In genomic region chr7:117635584-117635983, GRCm38 (mm10) we compare ENCODE assay signal across 22 mouse cellular contexts.
DNase-seq lines count a peak whose midpoint lies in the region; ATAC-seq and TF ChIP-seq lines count a peak whose summit lies in the region.
"Had no signal": no experiment of that assay in that cellular context is flagged by ENCODE, and none has a peak within 500 bp of the region (broad histone marks: within the 10 kb centered on the region; RNA-seq: fewer than 3 reads in every experiment).

No protein-coding gene starts in this region.

- H3K27me3 ChIP-seq in forebrain, embryonic 13.5 days, result no peaks in the 10 kb centered on the region
- H3K27me3 ChIP-seq in forebrain, embryonic 15.5 days, result no peaks in the 10 kb centered on the region
- H3K27me3 ChIP-seq in hindbrain, embryonic 16.5 days (replicated peaks; ENCODE audit: control insufficient read depth, insufficient read depth, low read length), result no peaks in the 10 kb centered on the region
- no peaks in the 10 kb centered on the region for H3K27me3 ChIP-seq in midbrain, postnatal 0 days (ENCODE audit: insufficient read depth, low read length)
- H3K27me3 ChIP-seq: heart, embryonic 13.5 days had no signal

- TF ChIP-seq CTCF in midbrain, postnatal 0 days (IDR thresholded peaks at IDR 0.05), result no peak

- H3K36me3 ChIP-seq in forebrain, embryonic 13.5 days (ENCODE audit: poor library complexity, severe bottlenecking), result peaks cover 17% of the 10 kb centered on the region
- H3K36me3 ChIP-seq in forebrain, embryonic 15.5 days, result no peaks in the 10 kb centered on the region
- H3K36me3 ChIP-seq in hindbrain, embryonic 16.5 days (ENCODE audit: control insufficient read depth, insufficient read depth, low read length), result no peaks in the 10 kb centered on the region
- H3K36me3 ChIP-seq in midbrain, postnatal 0 days (ENCODE audit: insufficient read depth, low read length), result no peaks in the 10 kb centered on the region

- peaks cover 11% of the 10 kb centered on the region for H3K4me1 ChIP-seq in forebrain, embryonic 13.5 days
- H3K4me1 ChIP-seq in forebrain, embryonic 15.5 days, result peaks cover 3% of the 10 kb centered on the region; the same call in 1 of the 2 replicates
- H3K4me1 ChIP-seq in hindbrain, embryonic 16.5 days (ENCODE audit: control insufficient read depth, insufficient read depth, low read depth, low read length), result peaks cover 4% of the 10 kb centered on the region
- H3K4me1 ChIP-seq in midbrain, postnatal 0 days (ENCODE audit: insufficient read depth, low read length), result peaks cover 7% of the 10 kb centered on the region; the same call in 1 of the 2 replicates
- H3K4me1 ChIP-seq: heart, embryonic 13.5 days had no signal

- H3K9ac ChIP-seq in forebrain, embryonic 13.5 days, result no peak overlapping the region
- no peak overlapping the region for H3K9ac ChIP-seq in forebrain, embryonic 15.5 days (replicated peaks)
- no peak overlapping the region for H3K9ac ChIP-seq in hindbrain, embryonic 16.5 days (ENCODE audit: low read depth, low read length)
- no peak overlapping the region for H3K9ac ChIP-seq in midbrain, postnatal 0 days (replicated peaks; ENCODE audit: low read length, poor library complexity, severe bottlenecking)
- H3K9ac ChIP-seq: heart, embryonic 13.5 days; lung, embryonic 14.5 days had no signal

- H3K4me3 ChIP-seq in forebrain, embryonic 13.5 days, result no peak overlapping the region
- no peak overlapping the region for H3K4me3 ChIP-seq in forebrain, embryonic 15.5 days
- no peak overlapping the region for H3K4me3 ChIP-seq in hindbrain, embryonic 16.5 days (ENCODE audit: low read length)
- H3K4me3 ChIP-seq in midbrain, postnatal 0 days (ENCODE audit: low read depth, low read length), result no peak overlapping the region
- H3K4me3 ChIP-seq: gastrocnemius, adult 2 months; heart, embryonic 13.5 days; left cerebral cortex, adult 2 months had no signal

- no peak for ATAC-seq in forebrain, embryonic 13.5 days
- ATAC-seq in forebrain, embryonic 15.5 days (replicated peaks), result no peak
- no peak for ATAC-seq in hindbrain, embryonic 16.5 days
- no peak for ATAC-seq in midbrain, postnatal 0 days (ENCODE audit: low FRiP score)

- peak; percentile 12 for DNase-seq in retina, embryonic 14.5 days (ENCODE audit: low spot score)
- no peak for DNase-seq in retina, postnatal 1 day
- no peak for DNase-seq in midbrain, postnatal 0 days (ENCODE audit: low spot score)
- no peak for DNase-seq in right cerebral cortex, postnatal 4 days
- DNase-seq: adrenal gland, postnatal 36 days; B cell, adult 2 months; cerebellum, adult 18-20 months; cerebellum, postnatal 25 days; gastrocnemius, adult 2 months; heart, adult 11 months; kidney, adult 9 months; kidney, postnatal 4 days; layer of hippocampus, adult 9-11 months; lung, embryonic 14.5 days; lung, postnatal 36 days; spleen, adult 18-20 months had no signal

- no peaks in the 10 kb centered on the region for H3K9me3 ChIP-seq in forebrain, embryonic 13.5 days (replicated peaks)
- no peaks in the 10 kb centered on the region for H3K9me3 ChIP-seq in forebrain, embryonic 15.5 days
- no peaks in the 10 kb centered on the region for H3K9me3 ChIP-seq in hindbrain, embryonic 16.5 days (ENCODE audit: control insufficient read depth, low read length)
- H3K9me3 ChIP-seq in midbrain, postnatal 0 days (ENCODE audit: low read length), result no peaks in the 10 kb centered on the region
- H3K9me3 ChIP-seq: heart, embryonic 13.5 days had no signal

- no peak overlapping the region for H3K4me2 ChIP-seq in forebrain, embryonic 13.5 days
- H3K4me2 ChIP-seq in forebrain, embryonic 15.5 days (replicated peaks), result no peak overlapping the region
- no peak overlapping the region for H3K4me2 ChIP-seq in hindbrain, embryonic 16.5 days (ENCODE audit: low read length)
- H3K4me2 ChIP-seq in midbrain, postnatal 0 days (ENCODE audit: low read depth, low read length, poor library complexity, severe bottlenecking), result no peak overlapping the region
- H3K4me2 ChIP-seq: heart, embryonic 13.5 days; liver, embryonic 11.5 days; lung, embryonic 14.5 days had no signal

- H3K27ac ChIP-seq in forebrain, embryonic 13.5 days, result peak overlapping the region; percentile 35; the same call in 1 of the 2 replicates
- no peak overlapping the region for H3K27ac ChIP-seq in forebrain, embryonic 15.5 days (replicated peaks)
- peak overlapping the region; percentile 44; the same call in 1 of the 2 replicates for H3K27ac ChIP-seq in hindbrain, embryonic 16.5 days (ENCODE audit: low read depth, low read length)
- H3K27ac ChIP-seq in midbrain, postnatal 0 days (ENCODE audit: low read depth, low read length), result 0 out of 2 replicates have a peak overlapping the region, but pooled peaks have one; percentile 43
- H3K27ac ChIP-seq: gastrocnemius, adult 2 months; heart, embryonic 13.5 days; left cerebral cortex, adult 2 months had no signal

- WGBS in forebrain, embryonic 13.5 days, result 72% methylated on average over 4 of the region's 4 CpGs
- 64% methylated on average over 4 of the region's 4 CpGs for WGBS in forebrain, embryonic 15.5 days
- WGBS in hindbrain, embryonic 16.5 days, result 64% methylated on average over 4 of the region's 4 CpGs
- 49% methylated on average over 4 of the region's 4 CpGs for WGBS in midbrain, postnatal 0 days
